Mouse (Mus musculus) lung, postnatal 0 days (tissue): Measurements from ENCODE around the gene Cc2d2a.
A peak's percentile ranks its signal among the peaks of the same experiment; 100 is the strongest.

Experiments used
- CTCF ChIP-seq: IDR thresholded peaks from 2 replicates; pipeline ENCODE4 v1.5.1; 2016; ENCODE audit warnings: antibody characterized with exemption, mild to moderate bottlenecking
- EP300 ChIP-seq: IDR thresholded peaks from 2 replicates; pipeline ENCODE4 v1.6.1; 2016; ENCODE audit warnings: antibody characterized with exemption, mild to moderate bottlenecking, control low read depth

DNA sequence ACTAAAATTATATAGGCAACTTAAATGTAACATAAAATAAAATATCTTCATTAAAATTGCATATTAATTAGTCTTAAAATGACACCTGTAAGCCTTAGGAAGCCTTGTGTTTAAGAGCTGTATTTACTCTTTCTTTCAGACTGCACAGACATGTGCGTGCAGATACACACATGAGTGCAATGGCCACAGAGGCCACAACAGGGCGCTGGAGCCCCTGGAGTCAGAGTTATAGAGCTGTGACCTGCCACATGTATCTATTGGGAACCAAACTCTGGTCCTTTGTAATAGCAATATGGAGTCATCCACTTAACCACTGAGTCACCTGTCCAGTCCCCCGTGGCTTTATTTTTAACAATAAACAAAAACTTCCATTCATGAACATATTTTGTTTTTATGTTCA, 86.9 kb downstream of the Cc2d2a start:
- no peak for TF ChIP-seq EP300
- TF ChIP-seq CTCF = peak; percentile 31
